Mouse (Mus musculus): ENCODE results near the gene Midn. TPM values are rescaled to one million over a fixed set of nuclear protein-coding genes. Genes with fewer than 3 reads are reported as not detected.

The Midn gene
- polyA plus RNA-seq (2014; fragmentation: Nextera tagmentation; extraction: Ambion mirVana), result 38.8 and 39.8 TPM in 2 replicates

DNA sequence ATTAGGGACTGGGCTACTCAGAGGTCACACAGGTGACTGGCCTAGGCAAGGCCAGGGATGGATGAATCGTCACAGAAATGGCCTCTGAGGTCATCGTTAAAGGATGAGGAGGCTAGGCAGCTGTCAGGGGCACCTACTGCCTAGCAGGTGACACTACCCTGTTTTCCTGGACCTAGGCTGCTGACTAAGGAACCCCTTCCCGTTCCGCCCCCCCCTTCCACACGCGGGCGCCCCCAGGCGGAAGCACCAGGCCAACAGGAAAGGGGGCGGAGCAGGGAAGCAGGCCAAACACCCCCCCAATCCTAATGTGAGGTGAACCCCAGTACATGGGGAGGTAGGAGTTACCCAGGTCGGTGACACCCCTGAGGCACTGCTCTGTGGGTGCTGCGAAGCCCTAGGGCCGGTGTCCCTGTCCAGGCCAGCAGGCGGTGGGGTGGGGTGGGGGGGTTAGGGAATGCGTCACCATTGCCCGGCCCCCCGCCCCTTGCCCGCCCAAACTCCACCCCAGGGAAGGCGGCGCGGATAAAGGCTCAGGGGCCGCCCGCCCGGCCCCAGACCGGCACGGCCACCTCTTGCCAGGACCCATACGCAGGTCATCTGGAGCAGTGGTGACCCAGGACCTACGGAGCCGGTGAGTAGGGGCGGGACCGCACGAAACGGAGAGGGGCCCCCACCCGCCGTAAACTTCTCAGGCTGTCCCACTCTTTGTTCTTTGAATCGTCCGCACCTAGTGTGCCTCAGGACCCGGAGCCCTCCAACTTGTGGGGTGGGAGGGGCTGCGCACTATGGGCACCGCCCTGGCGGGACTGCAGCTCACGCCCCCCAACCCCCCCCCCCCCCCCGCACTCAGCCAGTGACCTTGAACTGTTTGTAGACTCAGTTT lies at the start of gene Midn:
Midn (plus strand) TSS at position 554 of the 883 bp plus-strand sequence.
- peak within 1 kb of the TSS; percentile 100 for H3K9ac ChIP-seq (replicated peaks; ENCODE audit: low read depth, low read length)
- H3K4me3 ChIP-seq (ENCODE audit: low read depth, low read length), result peak within 1 kb of the TSS; percentile 99
- peaks cover 29% of the 10 kb centered on the region for H3K4me1 ChIP-seq (ENCODE audit: control insufficient read depth, insufficient read depth, low read length)
- H3K27ac ChIP-seq (ENCODE audit: low read depth, low read length), result peak within 1 kb of the TSS; percentile 100
- peak within 1 kb of the TSS; percentile 98 for H3K4me2 ChIP-seq (ENCODE audit: low read depth, low read length)
- H3K36me3 ChIP-seq (ENCODE audit: control insufficient read depth, insufficient read depth, low read length), result peaks cover 44% of the 10 kb centered on the region
- ATAC-seq (ENCODE audit: low read depth), result peak; percentile 15
- no peaks in the 10 kb centered on the region for H3K27me3 ChIP-seq (ENCODE audit: control insufficient read depth, insufficient read depth, low read length)
- under 1% methylated on average over 39 of the region's 42 CpGs for WGBS
- no peaks in the 10 kb centered on the region for H3K9me3 ChIP-seq (ENCODE audit: control insufficient read depth, low read length)

DNA sequence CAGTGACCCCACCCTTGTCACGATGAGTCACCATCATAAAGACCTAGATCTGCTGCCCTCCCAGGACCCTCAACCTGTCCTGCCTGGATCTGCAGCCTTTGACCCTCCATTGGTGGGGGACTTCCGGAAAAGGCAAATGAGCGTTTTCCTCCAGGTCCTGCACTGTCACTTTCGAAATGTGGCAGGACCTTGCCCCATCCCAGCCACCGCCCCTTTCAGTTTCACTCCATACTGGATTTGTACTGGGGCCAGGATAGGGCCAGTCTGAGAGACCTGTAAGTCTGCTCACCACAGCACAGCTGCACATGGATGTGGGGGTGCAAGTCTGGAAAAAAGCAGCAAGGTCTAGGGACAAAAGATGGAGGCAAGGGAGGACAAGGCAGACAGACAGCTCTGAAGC lies 49.4 kb upstream of the Midn start:
- no peaks in the 10 kb centered on the region for H3K9me3 ChIP-seq (ENCODE audit: control insufficient read depth, low read length)
- no peak overlapping the region for H3K27ac ChIP-seq (ENCODE audit: low read depth, low read length)
- no peak overlapping the region for H3K4me2 ChIP-seq (ENCODE audit: low read depth, low read length)
- H3K4me3 ChIP-seq (ENCODE audit: low read depth, low read length), result no peak overlapping the region
- no peak for ATAC-seq (ENCODE audit: low read depth)
- H3K27me3 ChIP-seq (ENCODE audit: control insufficient read depth, insufficient read depth, low read length), result no peaks in the 10 kb centered on the region
- H3K9ac ChIP-seq (replicated peaks; ENCODE audit: low read depth, low read length), result no peak overlapping the region
- 91% methylated on average over 5 of the region's 5 CpGs for WGBS
- peaks cover 8% of the 10 kb centered on the region for H3K4me1 ChIP-seq (ENCODE audit: control insufficient read depth, insufficient read depth, low read length)
- H3K36me3 ChIP-seq (ENCODE audit: control insufficient read depth, insufficient read depth, low read length), result no peaks in the 10 kb centered on the region

DNA sequence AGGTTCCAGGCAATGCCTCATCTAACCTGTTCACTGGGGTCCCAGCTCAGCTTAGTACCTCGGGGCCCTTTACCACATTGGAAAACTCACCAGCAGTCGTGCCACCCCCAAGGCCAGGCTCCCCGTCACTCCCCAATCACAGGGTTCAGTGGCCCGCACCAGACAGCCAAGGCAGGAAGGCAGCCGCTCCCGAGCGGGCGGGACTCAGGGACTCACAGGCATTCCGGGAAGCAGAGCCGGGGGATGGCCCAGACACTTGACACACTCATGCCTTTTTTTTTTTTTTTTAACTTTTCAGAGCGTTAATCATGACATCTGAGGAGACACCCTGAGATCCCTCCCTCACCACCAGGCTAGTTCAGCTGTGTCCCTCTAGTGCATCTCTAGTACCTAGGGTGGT lies 47.1 kb upstream of the Midn start:
- Histone ChIP-seq H3K27me3 (ENCODE audit: control insufficient read depth, insufficient read depth, low read length) (no peaks in the 10 kb centered on the region), H3K9me3 (ENCODE audit: control insufficient read depth, low read length) (no peaks in the 10 kb centered on the region), H3K4me1 (ENCODE audit: control insufficient read depth, insufficient read depth, low read length) (peaks cover 8% of the 10 kb centered on the region), H3K9ac (replicated peaks; ENCODE audit: low read depth, low read length) (no peak overlapping the region), H3K4me3 (ENCODE audit: low read depth, low read length) (no peak overlapping the region), H3K36me3 (ENCODE audit: control insufficient read depth, insufficient read depth, low read length) (no peaks in the 10 kb centered on the region), H3K27ac (ENCODE audit: low read depth, low read length) (no peak overlapping the region), H3K4me2 (ENCODE audit: low read depth, low read length) (peak overlapping the region; percentile 88; the same call in 1 of the 2 replicates)
- ATAC-seq (ENCODE audit: low read depth), result no peak
- WGBS, result 68% methylated on average over 11 of the region's 11 CpGs

DNA sequence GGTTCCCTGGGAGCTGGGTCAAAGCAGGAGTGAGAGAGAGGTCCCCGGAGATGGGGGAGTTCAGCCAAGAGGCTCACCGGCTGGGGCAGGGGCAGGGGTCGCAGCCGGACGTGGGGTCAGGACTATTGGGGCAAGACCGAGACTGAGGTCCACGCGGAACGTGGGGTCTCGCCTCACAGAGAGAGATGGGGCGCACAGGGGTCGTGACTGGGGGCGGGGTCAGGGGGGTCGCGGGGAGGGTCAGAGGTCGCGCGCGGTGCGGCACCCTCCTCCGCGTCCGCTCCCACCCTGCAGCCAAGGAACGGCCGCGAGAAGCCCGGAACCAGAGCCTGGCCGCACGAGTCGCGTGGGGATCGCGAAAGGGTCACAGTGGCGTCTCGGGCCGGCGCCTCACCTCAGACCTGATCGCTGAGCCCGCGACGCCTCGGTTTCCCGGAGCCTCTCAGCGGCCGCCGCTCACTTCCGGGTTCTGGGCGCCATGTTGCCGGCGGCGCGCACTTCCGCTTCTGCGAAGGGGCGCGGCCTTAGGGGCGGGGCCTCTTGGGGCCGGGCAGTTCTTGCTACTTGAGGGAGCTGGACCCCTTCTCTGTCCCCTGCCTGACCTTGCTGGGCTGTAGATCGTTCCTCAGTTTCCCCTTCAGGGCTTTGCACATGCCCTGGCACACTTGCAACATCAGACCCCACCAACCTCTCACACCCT lies 45.7 kb upstream of the Midn start:
- H3K4me1 ChIP-seq (ENCODE audit: control insufficient read depth, insufficient read depth, low read length), result peaks cover 8% of the 10 kb centered on the region
- peak overlapping the region; percentile 82 for H3K9ac ChIP-seq (replicated peaks; ENCODE audit: low read depth, low read length)
- H3K27ac ChIP-seq (ENCODE audit: low read depth, low read length), result peak overlapping the region; percentile 62
- no peaks in the 10 kb centered on the region for H3K9me3 ChIP-seq (ENCODE audit: control insufficient read depth, low read length)
- H3K4me2 ChIP-seq (ENCODE audit: low read depth, low read length), result peak overlapping the region; percentile 88
- peak overlapping the region; percentile 81 for H3K4me3 ChIP-seq (ENCODE audit: low read depth, low read length)
- no peaks in the 10 kb centered on the region for H3K27me3 ChIP-seq (ENCODE audit: control insufficient read depth, insufficient read depth, low read length)
- H3K36me3 ChIP-seq (ENCODE audit: control insufficient read depth, insufficient read depth, low read length), result no peaks in the 10 kb centered on the region
- under 1% methylated on average over 53 of the region's 59 CpGs for WGBS
- peak; percentile 85 for ATAC-seq (ENCODE audit: low read depth)

DNA sequence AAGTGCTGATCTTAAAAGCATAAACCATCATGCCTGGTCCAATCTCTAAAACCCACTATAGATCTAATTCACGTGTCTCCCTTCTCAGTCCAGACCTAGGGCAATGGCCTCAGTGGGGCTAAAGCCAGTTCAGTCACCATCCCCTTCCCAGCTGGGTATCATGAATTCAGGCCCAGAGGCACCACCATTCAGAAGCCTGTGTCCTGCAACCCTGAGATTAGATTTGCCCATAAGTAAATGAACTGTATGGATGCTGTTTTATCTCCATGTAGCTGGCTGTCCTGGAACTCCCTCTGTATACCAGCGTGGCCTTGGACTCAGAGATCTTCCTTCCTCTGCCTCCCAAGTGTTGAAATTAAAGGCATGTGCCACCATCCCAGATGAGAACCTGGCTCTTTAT lies 45.0 kb upstream of the Midn start:
- no peak overlapping the region; the same call in 1 of the 2 replicates for H3K27ac ChIP-seq (ENCODE audit: low read depth, low read length)
- H3K4me2 ChIP-seq (ENCODE audit: low read depth, low read length), result peak overlapping the region; percentile 88; the same call in 1 of the 2 replicates
- WGBS, result 78% methylated on average over 2 of the region's 2 CpGs
- no peak overlapping the region for H3K4me3 ChIP-seq (ENCODE audit: low read depth, low read length)
- ATAC-seq (ENCODE audit: low read depth), result no peak
- peaks cover 8% of the 10 kb centered on the region for H3K4me1 ChIP-seq (ENCODE audit: control insufficient read depth, insufficient read depth, low read length)
- no peaks in the 10 kb centered on the region for H3K9me3 ChIP-seq (ENCODE audit: control insufficient read depth, low read length)
- no peak overlapping the region for H3K9ac ChIP-seq (replicated peaks; ENCODE audit: low read depth, low read length)
- no peaks in the 10 kb centered on the region for H3K36me3 ChIP-seq (ENCODE audit: control insufficient read depth, insufficient read depth, low read length)
- no peaks in the 10 kb centered on the region for H3K27me3 ChIP-seq (ENCODE audit: control insufficient read depth, insufficient read depth, low read length)

DNA sequence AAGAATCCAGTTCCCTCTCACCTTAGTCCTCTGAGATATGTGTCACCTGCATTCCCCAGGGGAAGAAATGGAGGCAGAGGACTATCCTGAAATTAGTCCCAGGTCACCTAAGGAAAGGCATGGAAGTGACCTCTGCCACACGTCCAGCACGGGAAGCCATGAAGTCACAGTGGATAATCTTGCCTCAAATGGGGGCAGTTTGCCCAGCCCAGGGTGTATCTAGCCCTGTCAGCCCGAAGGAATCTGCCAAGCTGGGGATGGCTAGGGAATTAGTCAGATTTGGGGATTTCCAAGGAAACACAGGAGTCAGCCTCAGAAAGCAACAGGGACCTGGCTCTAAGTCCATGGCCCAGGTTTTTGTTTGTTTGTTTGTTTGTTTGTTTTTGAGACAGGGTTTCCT lies 43.9 kb upstream of the Midn start:
- WGBS, result 96% methylated on average over 3 of the region's 3 CpGs
- Histone ChIP-seq H3K9me3 (ENCODE audit: control insufficient read depth, low read length) (no peaks in the 10 kb centered on the region), H3K27ac (ENCODE audit: low read depth, low read length) (no peak overlapping the region), H3K27me3 (ENCODE audit: control insufficient read depth, insufficient read depth, low read length) (no peaks in the 10 kb centered on the region), H3K4me3 (ENCODE audit: low read depth, low read length) (no peak overlapping the region), H3K4me2 (ENCODE audit: low read depth, low read length) (no peak overlapping the region), H3K9ac (replicated peaks; ENCODE audit: low read depth, low read length) (no peak overlapping the region), H3K36me3 (ENCODE audit: control insufficient read depth, insufficient read depth, low read length) (no peaks in the 10 kb centered on the region), H3K4me1 (ENCODE audit: control insufficient read depth, insufficient read depth, low read length) (peaks cover 8% of the 10 kb centered on the region)
- ATAC-seq (ENCODE audit: low read depth), result no peak

DNA sequence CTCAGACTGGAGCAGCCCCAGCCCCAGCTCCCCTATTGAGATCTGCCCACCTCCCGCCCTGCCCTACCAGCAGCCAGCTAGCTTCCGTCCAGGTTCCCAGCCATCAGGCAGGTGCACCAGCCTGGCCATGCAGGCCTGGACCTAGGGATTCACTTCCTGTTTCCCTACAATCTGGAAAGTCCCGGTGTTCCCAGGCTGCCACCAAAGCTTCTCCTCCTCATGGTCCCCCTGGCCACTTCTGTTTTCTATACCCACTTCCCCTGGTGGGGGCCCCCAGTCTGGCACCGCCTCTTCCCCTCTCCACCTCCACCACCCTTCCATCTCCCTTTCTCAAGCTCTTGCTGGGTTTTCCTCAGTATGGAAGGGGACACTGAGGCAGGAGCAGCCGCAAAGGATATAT lies 42.6 kb upstream of the Midn start, which contains the start of gene Sbno2:
Sbno2 (minus strand) TSS at position 112 of the 400 bp plus-strand sequence.
- no peak within 1 kb of the TSS for H3K9ac ChIP-seq (replicated peaks; ENCODE audit: low read depth, low read length)
- 70% methylated on average over 5 of the region's 5 CpGs for WGBS
- no peaks in the 10 kb centered on the region for H3K9me3 ChIP-seq (ENCODE audit: control insufficient read depth, low read length)

DNA sequence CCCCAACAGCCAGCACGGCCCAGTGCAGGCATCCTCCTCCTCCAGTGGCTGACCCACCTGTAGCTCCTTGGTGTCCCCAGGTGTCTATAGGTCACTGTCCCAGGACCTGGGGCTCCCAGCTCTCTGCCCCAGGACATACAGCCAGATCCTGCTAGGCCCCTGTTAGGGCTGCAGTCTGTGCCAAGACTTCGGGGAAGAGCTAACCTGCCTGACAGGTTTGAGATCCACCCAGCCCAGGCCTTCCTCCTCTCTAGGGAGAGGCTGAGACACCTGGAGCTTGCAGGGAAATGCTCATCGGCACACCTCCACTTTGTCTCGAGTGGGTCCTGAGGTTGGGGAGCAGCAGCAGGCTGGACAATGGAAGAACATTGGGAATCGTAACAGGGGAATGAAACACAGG lies 42.1 kb upstream of the Midn start:
- no peaks in the 10 kb centered on the region for H3K27me3 ChIP-seq (ENCODE audit: control insufficient read depth, insufficient read depth, low read length)
- no peaks in the 10 kb centered on the region for H3K9me3 ChIP-seq (ENCODE audit: control insufficient read depth, low read length)
- H3K9ac ChIP-seq (replicated peaks; ENCODE audit: low read depth, low read length), result no peak overlapping the region
- no peaks in the 10 kb centered on the region for H3K36me3 ChIP-seq (ENCODE audit: control insufficient read depth, insufficient read depth, low read length)
- ATAC-seq (ENCODE audit: low read depth), result no peak
- WGBS, result 72% methylated on average over 5 of the region's 5 CpGs
- H3K4me2 ChIP-seq (ENCODE audit: low read depth, low read length), result no peak overlapping the region
- no peak overlapping the region for H3K27ac ChIP-seq (ENCODE audit: low read depth, low read length)
- peaks cover 8% of the 10 kb centered on the region for H3K4me1 ChIP-seq (ENCODE audit: control insufficient read depth, insufficient read depth, low read length)
- H3K4me3 ChIP-seq (ENCODE audit: low read depth, low read length), result no peak overlapping the region

More for the DNA sequence above, 42.6 kb upstream of the Midn start, which contains the start of gene Sbno2:
- ATAC-seq (ENCODE audit: low read depth), result no peak
- no peaks in the 10 kb centered on the region for H3K27me3 ChIP-seq (ENCODE audit: control insufficient read depth, insufficient read depth, low read length)
- H3K27ac ChIP-seq (ENCODE audit: low read depth, low read length), result no peak within 1 kb of the TSS
- H3K4me3 ChIP-seq (ENCODE audit: low read depth, low read length), result no peak within 1 kb of the TSS
- no peaks in the 10 kb centered on the region for H3K36me3 ChIP-seq (ENCODE audit: control insufficient read depth, insufficient read depth, low read length)
- peaks cover 8% of the 10 kb centered on the region for H3K4me1 ChIP-seq (ENCODE audit: control insufficient read depth, insufficient read depth, low read length)
- H3K4me2 ChIP-seq (ENCODE audit: low read depth, low read length), result no peak within 1 kb of the TSS

DNA sequence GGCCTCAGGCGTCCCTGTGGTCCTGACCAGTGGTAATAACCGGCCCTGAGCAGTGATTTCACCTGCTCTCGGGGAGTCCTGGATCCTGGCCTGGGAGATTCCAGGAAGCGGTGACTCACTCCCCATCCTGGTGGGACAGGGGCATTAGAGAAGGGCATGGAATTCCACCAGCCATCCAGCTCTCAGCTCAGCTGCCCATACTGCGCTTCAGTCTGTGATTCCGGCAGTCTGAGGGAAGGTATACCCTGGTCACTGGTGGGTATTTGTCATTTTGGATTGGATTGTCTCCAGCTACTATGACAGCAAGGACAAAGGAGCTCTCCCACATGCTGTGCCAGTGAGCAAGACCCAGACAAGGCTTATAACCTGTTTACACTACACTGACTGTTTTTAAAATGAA lies 40.4 kb upstream of the Midn start:
- H3K4me2 ChIP-seq (ENCODE audit: low read depth, low read length), result no peak overlapping the region
- H3K9me3 ChIP-seq (ENCODE audit: control insufficient read depth, low read length), result no peaks in the 10 kb centered on the region
- H3K27ac ChIP-seq (ENCODE audit: low read depth, low read length), result no peak overlapping the region
- no peaks in the 10 kb centered on the region for H3K4me1 ChIP-seq (ENCODE audit: control insufficient read depth, insufficient read depth, low read length)
- no peak for ATAC-seq (ENCODE audit: low read depth)
- WGBS, result 55% methylated on average over 6 of the region's 6 CpGs
- H3K4me3 ChIP-seq (ENCODE audit: low read depth, low read length), result no peak overlapping the region
- H3K36me3 ChIP-seq (ENCODE audit: control insufficient read depth, insufficient read depth, low read length), result no peaks in the 10 kb centered on the region
- H3K9ac ChIP-seq (replicated peaks; ENCODE audit: low read depth, low read length), result no peak overlapping the region
- no peaks in the 10 kb centered on the region for H3K27me3 ChIP-seq (ENCODE audit: control insufficient read depth, insufficient read depth, low read length)

Measured in neural tube, embryonic 14.5 days (tissue).